Mouse (Mus musculus): Measurements from ENCODE around the gene Vat1.
"Not testable (repeated sequence)": the region's sequence is repeated elsewhere in the genome, so short reads cannot be mapped to it uniquely, and the experiment has no call there.

GRCm38 (mm10) chr11:101466552-101466950 lies 521 bp upstream of the Vat1 start:
- not testable (repeated sequence) for TF ChIP-seq TAL1, GATA1 (IDR thresholded peaks at IDR 0.05; ENCODE audit: low read length)
